Mouse (Mus musculus) testis, adult 2 months (tissue): ENCODE results near the gene Hpn. TPM values are rescaled to one million over a fixed set of nuclear protein-coding genes. Genes with fewer than 3 reads are reported as not detected.

Experiments
- H3K27ac ChIP-seq: fragments of 200-500 bp; 2 replicates; pipeline ENCODE4 v1.5.1; 2012; ENCODE audit warnings: low read depth, low read length; ENCODE audit not compliant: control insufficient read depth, insufficient read depth
- H3K27me3 ChIP-seq: fragments of 200-500 bp; 2 replicates; pipeline ENCODE4 v1.6.1; 2012; ENCODE audit warnings: mild to moderate bottlenecking, low read length, moderate library complexity; ENCODE audit not compliant: control insufficient read depth, insufficient read depth
- H3K36me3 ChIP-seq: fragments of 200-500 bp; 2 replicates; pipeline ENCODE4 v1.6.1; 2012; ENCODE audit warnings: mild to moderate bottlenecking, low read length; ENCODE audit not compliant: control insufficient read depth, insufficient read depth
- H3K4me1 ChIP-seq: fragments of 200-500 bp; 2 replicates; pipeline ENCODE4 v1.6.1; 2012; ENCODE audit warnings: low read length; ENCODE audit not compliant: control insufficient read depth, insufficient read depth
- H3K4me3 ChIP-seq: fragments of 200-500 bp; 2 replicates; pipeline ENCODE4 v1.5.1; 2012; ENCODE audit warnings: low read depth, mild to moderate bottlenecking, low read length, moderate library complexity, mixed read lengths; ENCODE audit not compliant: control insufficient read depth
- CTCF ChIP-seq: fragments of 200-500 bp; IDR thresholded peaks from 2 replicates; pipeline ENCODE4 v1.5.1; 2012; ENCODE audit warnings: low read depth, mild to moderate bottlenecking, inconsistent platforms, low read length, moderate library complexity; ENCODE audit not compliant: control insufficient read depth, insufficient read depth, insufficient replicate concordance
- POLR2A ChIP-seq: fragments of 200-500 bp; IDR thresholded peaks from 2 replicates; pipeline ENCODE4 v1.6.1; 2012; ENCODE audit warnings: low read depth, mild to moderate bottlenecking, inconsistent platforms, low read length, moderate library complexity; ENCODE audit not compliant: control insufficient read depth
- polyA plus RNA-seq: library from polyadenylated mRNA; depleted of rRNA; stranded (reverse); fragments of >200 nt; gene quantifications from 2 replicates; pipeline ENCODE4 v1.2.3, GENCODE M21; 2012

Gene Hpn
- polyA plus RNA-seq, 1 experiment = 0.73 TPM

DNA sequence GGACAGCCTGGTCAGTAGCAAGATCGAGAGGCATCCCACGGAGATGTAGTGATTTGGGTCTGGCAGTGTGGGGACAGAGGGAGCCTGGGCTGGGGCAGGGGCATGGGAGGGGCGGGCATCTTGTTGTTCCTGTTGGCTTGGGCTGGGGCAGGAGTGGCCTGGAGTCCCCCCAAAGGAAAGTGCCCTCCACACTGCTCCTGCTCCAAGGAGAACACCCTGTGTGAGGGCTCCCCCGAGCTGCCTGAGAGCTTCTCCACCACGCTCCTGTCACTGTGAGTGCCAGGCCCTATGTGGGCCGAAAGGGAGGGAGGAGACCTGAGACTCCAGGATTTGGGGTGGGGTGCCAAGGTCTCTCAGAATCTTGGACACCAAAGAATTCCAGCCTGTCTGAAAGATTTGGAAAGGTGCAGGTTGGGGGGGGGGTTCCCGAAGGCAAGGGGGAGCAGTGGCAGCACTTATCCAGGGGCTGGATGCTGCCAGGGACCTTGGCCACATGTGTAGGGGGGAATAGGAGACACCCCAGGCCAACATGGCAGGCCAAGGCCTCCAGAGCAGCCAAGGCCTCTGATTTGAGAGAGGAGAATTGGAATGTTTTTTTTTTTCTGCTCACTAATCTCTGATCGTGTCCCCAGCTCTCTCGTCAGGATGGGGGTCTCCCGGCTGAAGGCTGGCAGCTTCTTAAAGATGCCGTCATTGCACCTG, 55.0 kb downstream of the Hpn start:
- no peak overlapping the region for H3K4me3 ChIP-seq

DNA sequence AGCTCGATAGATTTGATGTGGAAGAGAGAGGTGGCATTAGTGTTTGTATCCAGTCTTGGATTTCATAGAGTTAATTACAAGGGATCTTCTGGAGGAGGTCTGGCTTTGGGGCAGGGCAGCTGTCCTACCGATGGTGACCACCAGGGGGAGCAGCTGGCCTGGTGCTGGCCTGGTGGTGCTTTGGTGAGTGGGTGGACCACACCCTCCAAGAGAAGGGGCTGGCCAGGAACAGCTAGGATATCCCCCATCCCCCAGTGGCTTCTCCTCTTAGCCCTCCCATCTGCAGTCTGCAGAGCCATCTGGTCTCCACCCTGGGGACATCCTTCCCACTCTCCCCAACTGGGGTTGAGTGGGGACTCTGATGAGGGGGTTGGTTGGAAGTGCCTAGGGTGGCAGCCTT, 56.0 kb downstream of the Hpn start, which contains the start of gene Lgi4:
TSS of gene Lgi4 (plus strand) at position 235 of the 400 bp plus-strand sequence.
- H3K27me3 ChIP-seq = no peaks in the 10 kb centered on the region
- H3K4me1 ChIP-seq = peaks cover 6% of the 10 kb centered on the region
- no peak for TF ChIP-seq POLR2A
- TF ChIP-seq CTCF = peak; percentile 99
- no peaks in the 10 kb centered on the region for H3K36me3 ChIP-seq
- H3K27ac ChIP-seq = peak within 1 kb of the TSS; percentile 63; the same call in 1 of the 2 replicates
- no peak within 1 kb of the TSS for H3K4me3 ChIP-seq

More for the DNA sequence above, 55.0 kb downstream of the Hpn start:
- TF ChIP-seq POLR2A = no peak
- no peak for TF ChIP-seq CTCF
- Histone ChIP-seq H3K36me3 (no peaks in the 10 kb centered on the region), H3K4me1 (peaks cover 6% of the 10 kb centered on the region), H3K27me3 (no peaks in the 10 kb centered on the region), H3K27ac (peak overlapping the region; percentile 37; the same call in 1 of the 2 replicates)

DNA sequence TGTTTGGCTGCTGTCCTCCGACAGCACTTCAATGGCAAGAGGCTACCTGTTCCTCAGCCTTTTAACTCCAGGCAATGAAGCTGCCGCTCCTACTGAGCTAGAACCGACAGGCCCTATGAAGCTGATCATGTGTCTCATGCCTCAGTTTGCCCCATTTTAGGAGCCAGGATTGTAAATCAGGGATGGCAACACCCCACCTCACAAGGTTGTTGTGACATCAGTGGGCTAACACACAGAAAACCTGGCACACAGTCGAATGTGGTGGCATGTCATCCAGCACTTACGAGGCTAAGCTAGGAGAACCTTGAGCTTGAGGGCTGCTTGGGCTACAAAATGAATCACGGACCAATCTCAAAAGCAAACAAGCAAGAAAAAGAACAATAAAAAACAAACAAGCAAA, 56.9 kb downstream of the Hpn start:
- H3K27me3 ChIP-seq = no peaks in the 10 kb centered on the region
- peaks cover 8% of the 10 kb centered on the region for H3K4me1 ChIP-seq
- peak overlapping the region; percentile 63; the same call in 1 of the 2 replicates for H3K27ac ChIP-seq
- H3K4me3 ChIP-seq = no peak overlapping the region
- TF ChIP-seq POLR2A (no peak), CTCF (no peak)
- H3K36me3 ChIP-seq = no peaks in the 10 kb centered on the region

DNA sequence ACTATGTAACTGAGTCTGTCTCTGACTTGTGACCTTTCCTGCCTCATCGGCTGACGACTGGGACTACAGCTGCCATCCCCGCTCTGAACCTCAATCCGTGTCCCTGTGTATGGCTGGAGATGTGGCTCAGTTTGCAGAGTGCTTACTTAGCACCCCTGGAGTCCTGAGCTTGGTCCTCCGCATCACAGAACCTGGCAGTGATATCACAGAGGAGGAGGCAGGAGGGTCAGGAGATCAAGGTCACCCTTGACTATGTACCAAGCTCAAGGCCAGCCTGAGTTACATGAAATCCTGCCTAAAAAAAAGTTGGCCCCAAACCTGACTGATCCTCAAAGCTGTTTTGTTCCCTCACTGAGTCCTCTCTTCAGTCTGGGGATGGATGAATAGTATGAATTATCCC, 57.4 kb downstream of the Hpn start:
- no peak overlapping the region for H3K4me3 ChIP-seq
- H3K27ac ChIP-seq = peak overlapping the region; percentile 63
- no peaks in the 10 kb centered on the region for H3K36me3 ChIP-seq
- H3K4me1 ChIP-seq = peaks cover 9% of the 10 kb centered on the region
- TF ChIP-seq POLR2A = no peak
- TF ChIP-seq CTCF = no peak
- no peaks in the 10 kb centered on the region for H3K27me3 ChIP-seq

DNA sequence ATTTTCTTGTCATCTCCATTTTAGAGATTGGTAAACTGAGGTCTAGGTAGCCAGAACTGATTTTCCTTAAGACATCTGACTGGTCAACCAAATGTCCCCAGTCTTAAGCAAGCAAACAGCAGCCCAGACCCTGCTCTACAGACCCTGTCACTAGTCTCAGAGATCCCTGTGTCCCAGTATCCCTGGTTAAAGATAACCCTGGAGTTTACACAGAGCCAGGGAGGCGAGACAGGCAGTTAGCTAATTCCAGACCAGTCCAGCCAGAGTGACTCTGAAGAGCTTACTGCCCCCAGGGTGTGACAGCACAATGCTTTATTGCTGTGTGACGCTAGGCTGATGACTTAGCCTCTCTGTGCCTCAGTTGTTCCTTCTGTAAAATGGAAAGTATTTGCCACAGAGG, 58.0 kb downstream of the Hpn start, which contains the start of gene Fxyd1:
TSS of gene Fxyd1 (minus strand) at position 129 of the 400 bp plus-strand sequence.
- Histone ChIP-seq H3K27ac (peak within 1 kb of the TSS; percentile 63), H3K36me3 (no peaks in the 10 kb centered on the region), H3K4me1 (peaks cover 9% of the 10 kb centered on the region), H3K27me3 (no peaks in the 10 kb centered on the region), H3K4me3 (no peak within 1 kb of the TSS)
- TF ChIP-seq POLR2A = no peak
- TF ChIP-seq CTCF = no peak

DNA sequence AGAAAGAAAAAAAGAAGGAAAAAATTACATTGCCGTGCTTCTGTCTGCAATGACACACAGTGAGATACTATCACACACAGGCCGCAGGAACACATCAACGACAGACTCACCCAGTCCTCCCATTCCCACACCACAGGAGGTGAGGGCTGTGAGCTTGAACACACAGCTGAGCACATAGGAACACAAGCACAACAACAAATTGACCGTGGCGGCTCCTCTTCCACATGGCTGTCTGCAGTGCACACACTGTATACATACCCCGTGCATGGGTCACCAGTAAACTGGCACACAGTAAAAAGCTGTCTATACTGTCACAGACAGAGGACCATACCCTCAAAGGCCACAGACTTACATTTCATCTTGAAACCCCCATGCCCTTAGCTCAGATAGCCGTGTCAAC, 58.6 kb downstream of the Hpn start:
- no peak overlapping the region for H3K4me3 ChIP-seq
- no peak for TF ChIP-seq POLR2A
- TF ChIP-seq CTCF = no peak
- H3K4me1 ChIP-seq = peaks cover 9% of the 10 kb centered on the region
- no peaks in the 10 kb centered on the region for H3K27me3 ChIP-seq
- H3K36me3 ChIP-seq = no peaks in the 10 kb centered on the region
- peak overlapping the region; percentile 63 for H3K27ac ChIP-seq

DNA sequence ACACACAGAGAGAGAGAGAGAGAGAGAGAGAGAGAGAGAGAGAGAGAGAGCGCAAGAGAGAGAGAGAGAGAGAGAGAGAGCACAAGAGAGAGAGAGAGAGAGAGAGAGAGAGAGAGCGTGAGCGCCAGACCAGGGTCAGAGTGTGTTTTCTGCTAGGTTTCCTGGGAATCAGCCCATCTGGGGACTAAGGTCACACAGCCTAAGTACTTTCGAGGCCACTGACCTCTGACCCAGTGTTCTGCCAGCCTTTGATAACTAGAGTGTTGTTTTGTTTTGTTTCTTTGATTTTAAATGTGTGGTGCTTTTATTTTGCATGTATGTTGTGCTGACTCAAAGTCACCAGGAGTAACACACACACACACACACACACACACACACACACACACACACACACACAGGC, 59.2 kb downstream of the Hpn start:
- TF ChIP-seq CTCF (no peak), POLR2A (no peak)
- no peak overlapping the region for H3K4me3 ChIP-seq

More for the DNA sequence above, 59.2 kb downstream of the Hpn start:
- Histone ChIP-seq H3K27me3 (no peaks in the 10 kb centered on the region), H3K36me3 (no peaks in the 10 kb centered on the region), H3K4me1 (peaks cover 13% of the 10 kb centered on the region), H3K27ac (no peak overlapping the region)
